Mouse (Mus musculus) stomach, postnatal 0 days (tissue): ENCODE results near the gene Abca2. TPM values are rescaled to one million over a fixed set of nuclear protein-coding genes. Genes with fewer than 3 reads are reported as not detected.

Experiments used
- ATAC-seq: fragments of 200-750 bp; cut with Nextera tagmentation; 2 replicates; pipeline ENCODE4 v1.8.0; 2017; ENCODE audit not compliant: low FRiP score, low TSS enrichment
- DNase-seq: peaks from one replicate; pipeline ENCODE4 v3.0.0-alpha.2; 2016; ENCODE audit warnings: low spot score
- H3K27ac ChIP-seq: fragments of 300-500 bp; sonication (generic); replicated peaks from 2 replicates; pipeline ENCODE4 v1.5.1; 2014; ENCODE audit warnings: mild to moderate bottlenecking, control low read depth
- H3K27me3 ChIP-seq: fragments of 300-500 bp; sonication (generic); 2 replicates; pipeline ENCODE4 v1.6.1; 2014; ENCODE audit warnings: low read length; ENCODE audit not compliant: control insufficient read depth, insufficient read depth
- H3K36me3 ChIP-seq: fragments of 300-500 bp; sonication (generic); 2 replicates; pipeline ENCODE4 v1.6.1; 2014; ENCODE audit warnings: low read length, mixed read lengths; ENCODE audit not compliant: control insufficient read depth, insufficient read depth
- H3K4me1 ChIP-seq: fragments of 300-500 bp; sonication (generic); replicated peaks from 2 replicates; pipeline ENCODE4 v1.6.1; 2014; ENCODE audit warnings: antibody characterized with exemption; ENCODE audit not compliant: control insufficient read depth, insufficient read depth
- H3K4me2 ChIP-seq: fragments of 300-500 bp; sonication (generic); replicated peaks from 2 replicates; pipeline ENCODE4 v1.6.1; 2014; ENCODE audit warnings: low read depth, mild to moderate bottlenecking, control low read depth, moderate library complexity
- H3K4me3 ChIP-seq: fragments of 300-500 bp; sonication (generic); 2 replicates; pipeline ENCODE4 v1.5.1; 2014; ENCODE audit warnings: low read depth, low read length, control low read depth
- H3K9ac ChIP-seq: fragments of 300-500 bp; sonication (generic); 2 replicates; pipeline ENCODE4 v1.6.1; 2014; ENCODE audit warnings: mild to moderate bottlenecking, low read length, control low read depth, mixed read lengths
- H3K9me3 ChIP-seq: fragments of 300-500 bp; sonication (generic); 2 replicates; pipeline ENCODE4 v1.6.1; 2016; ENCODE audit warnings: low read length; ENCODE audit not compliant: control insufficient read depth
- CTCF ChIP-seq: IDR thresholded peaks from 2 replicates; pipeline ENCODE4 v1.5.1; 2016; ENCODE audit warnings: antibody characterized with exemption, low read depth, mild to moderate bottlenecking, moderate library complexity
- EP300 ChIP-seq: optimal IDR thresholded peaks from 2 replicates; pipeline ENCODE3; 2016; ENCODE audit warnings: antibody characterized with exemption
- WGBS: fragments of 180-500 bp; shearing (Covaris S2); extraction: QIAGEN DNeasy Blood & Tissue Kit; methylation state at CpG from one replicate; pipeline ENCODE4 v1.1.7; 2014; 5-methylcytosine and 5-hydroxymethylcytosine counted together
- microRNA-seq: library from miRNA; unstranded; fragments of <30 nt; microRNA quantifications from one replicate; pipeline ENCODE4, GENCODE M21; 2016
- polyA plus RNA-seq: library from polyadenylated mRNA; unstranded; fragments of >200 nt; fragmentation: Nextera tagmentation; extraction: Ambion mirVana; gene quantifications from 2 replicates; pipeline ENCODE4 v1.2.1, GENCODE M21; 2015

Abca2 gene
- polyA plus RNA-seq, 1 experiment from 2014 or later = 1.7 TPM

DNA sequence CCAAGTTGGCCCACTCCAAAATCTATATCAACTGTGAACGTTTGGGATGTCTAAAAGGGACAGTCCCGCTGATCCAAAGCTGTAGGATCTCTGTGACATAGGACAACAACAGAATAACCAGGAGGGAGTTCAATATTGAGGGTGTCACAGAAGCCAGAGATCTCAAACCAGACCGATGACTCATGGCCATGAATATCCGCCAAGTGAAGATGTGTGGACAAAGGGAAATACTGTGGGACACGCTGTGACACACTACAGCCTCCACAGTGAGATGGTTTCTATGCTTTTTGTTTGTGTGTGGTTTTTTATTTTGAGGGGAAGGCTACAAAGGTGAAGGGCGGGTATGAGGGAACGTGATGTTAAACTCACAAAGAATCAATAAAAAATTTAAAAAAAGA, 60.2 kb downstream of the Abca2 start:
- Histone ChIP-seq H3K27me3 (no peaks in the 10 kb centered on the region), H3K4me3 (no peak overlapping the region), H3K36me3 (no peaks in the 10 kb centered on the region), H3K9me3 (no peaks in the 10 kb centered on the region), H3K9ac (no peak overlapping the region), H3K27ac (peak overlapping the region; percentile 65; the same call in 1 of the 2 replicates), H3K4me2 (no peak overlapping the region), H3K4me1 (no peaks in the 10 kb centered on the region)
- WGBS = 62% methylated on average over 7 of the region's 7 CpGs
- DNase-seq (no peak), ATAC-seq (no peak)
- TF ChIP-seq EP300 = no peak
- TF ChIP-seq CTCF = no peak

DNA sequence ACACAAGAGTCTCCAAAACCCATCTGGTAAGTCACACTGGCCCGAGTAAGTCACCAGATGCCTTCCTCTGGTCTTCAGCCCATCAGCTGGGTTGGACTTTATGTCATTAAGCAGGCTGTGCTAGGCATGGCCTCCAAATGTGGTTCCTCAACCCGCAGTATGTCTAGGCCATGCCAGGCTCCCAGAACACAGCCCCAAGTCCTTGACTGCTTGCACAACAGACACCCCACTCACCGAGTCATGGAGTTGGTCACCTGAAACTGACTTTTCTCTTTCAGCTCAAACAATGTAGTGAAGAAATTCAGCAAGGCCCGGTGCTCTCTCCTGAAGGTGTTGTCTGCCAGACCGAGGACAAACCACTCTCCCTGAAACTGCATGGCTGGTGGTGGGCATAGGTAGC, 64.5 kb downstream of the Abca2 start:
- ATAC-seq = no peak
- no peak overlapping the region for H3K27ac ChIP-seq
- no peak overlapping the region for H3K4me2 ChIP-seq
- no peak overlapping the region for H3K4me3 ChIP-seq
- H3K9ac ChIP-seq = no peak overlapping the region
- 82% methylated on average over 5 of the region's 5 CpGs for WGBS
- no peaks in the 10 kb centered on the region for H3K27me3 ChIP-seq
- no peak for DNase-seq
- H3K4me1 ChIP-seq = no peaks in the 10 kb centered on the region
- TF ChIP-seq CTCF = no peak
- no peak for TF ChIP-seq EP300
- H3K36me3 ChIP-seq = no peaks in the 10 kb centered on the region
- no peaks in the 10 kb centered on the region for H3K9me3 ChIP-seq

DNA sequence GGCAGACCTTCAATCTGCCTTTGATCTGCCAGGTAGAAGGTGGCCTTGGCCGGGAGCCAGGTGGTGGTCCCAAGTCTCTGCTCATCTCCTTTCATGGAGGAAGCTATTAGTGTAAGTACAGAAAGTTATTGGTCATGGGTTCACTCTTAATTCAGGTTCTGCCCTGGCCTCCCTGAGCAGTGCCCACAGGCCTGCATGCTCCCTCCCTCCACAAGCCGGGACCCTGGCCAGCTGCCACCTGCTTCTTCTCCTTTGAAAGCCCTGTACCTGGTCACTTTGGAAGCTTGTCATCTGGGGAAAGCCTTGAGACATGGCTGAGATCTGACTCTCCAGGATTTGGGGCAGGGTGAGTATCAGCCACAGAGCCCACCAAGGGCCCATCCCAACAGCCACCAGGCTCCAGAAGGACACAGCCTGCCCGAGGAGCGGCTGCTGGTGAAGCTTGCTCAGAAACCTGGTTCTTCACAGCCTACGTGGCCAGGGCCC, 65.0 kb downstream of the Abca2 start, which contains the start of gene Lcn12:
TSS of gene Lcn12 (minus strand) at position 436 of the 486 bp plus-strand sequence.
- H3K4me3 ChIP-seq = no peak within 1 kb of the TSS
- H3K27me3 ChIP-seq = no peaks in the 10 kb centered on the region
- no peaks in the 10 kb centered on the region for H3K36me3 ChIP-seq
- TF ChIP-seq EP300 = no peak
- TF ChIP-seq CTCF = no peak
- no peaks in the 10 kb centered on the region for H3K9me3 ChIP-seq
- H3K4me1 ChIP-seq = no peaks in the 10 kb centered on the region
- DNase-seq (no peak), ATAC-seq (no peak)
- no peak within 1 kb of the TSS for H3K9ac ChIP-seq
- H3K4me2 ChIP-seq = no peak within 1 kb of the TSS
- no peak within 1 kb of the TSS for H3K27ac ChIP-seq
- WGBS = 78% methylated on average over 5 of the region's 5 CpGs

DNA sequence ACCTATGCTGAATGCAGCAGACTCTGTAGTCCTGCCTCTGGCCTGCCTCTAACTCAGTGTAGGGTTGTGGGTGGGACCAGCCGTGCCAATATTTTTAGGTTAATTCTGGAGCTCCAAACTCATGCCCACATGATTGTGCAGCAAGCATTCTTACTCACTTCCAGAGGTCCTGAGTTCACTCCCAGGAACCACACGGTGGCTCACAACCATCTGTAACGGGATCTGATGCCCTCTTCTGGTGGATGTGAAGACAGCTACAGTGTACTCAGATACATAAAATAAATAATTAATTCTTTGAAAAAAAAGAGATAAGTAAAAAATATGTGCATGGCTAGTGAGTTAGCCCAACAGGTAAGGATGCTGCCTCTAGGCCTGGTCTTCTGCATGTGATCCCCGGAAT, 68.0 kb downstream of the Abca2 start:
- DNase-seq (no peak), ATAC-seq (no peak)
- Histone ChIP-seq H3K9ac (no peak overlapping the region), H3K4me2 (no peak overlapping the region), H3K4me1 (0 out of 2 replicates have a peak, but pooled peaks cover 4% of the 10 kb centered on the region), H3K4me3 (no peak overlapping the region), H3K27ac (no peak overlapping the region), H3K36me3 (no peaks in the 10 kb centered on the region), H3K27me3 (no peaks in the 10 kb centered on the region), H3K9me3 (no peaks in the 10 kb centered on the region)
- TF ChIP-seq CTCF (peak; percentile 76), EP300 (no peak)
- 41% methylated on average over 4 of the region's 4 CpGs for WGBS

Small RNAs within 50 kb of the gene (microRNA-seq; reads per million reads assigned to microRNA genes)
- not detected for gene Mir3087

Other genes with a start within 250 kb of the Abca2 start
- gene Nrarp, start 247.9 kb upstream of the Abca2 start, polyA plus RNA-seq = 25.3 and 25.6 TPM in 2 replicates
- 13.1 and 13.7 TPM in 2 replicates for gene Tor4a, start 231.8 kb upstream of the Abca2 start, polyA plus RNA-seq
- 58.6 and 59.1 TPM in 2 replicates for gene Nelfb, start 217.2 kb upstream of the Abca2 start, polyA plus RNA-seq
- not detected in 2 replicates for gene Stpg3, start 214.1 kb upstream of the Abca2 start, polyA plus RNA-seq
- gene Fam166a, start 210.0 kb upstream of the Abca2 start, polyA plus RNA-seq = 0.92 TPM in 1 of 2 replicates, not detected in the other
- gene Tubb4b, start 204.0 kb upstream of the Abca2 start, polyA plus RNA-seq = 475 and 486 TPM in 2 replicates
- gene Slc34a3, start 194.3 kb upstream of the Abca2 start, polyA plus RNA-seq = 0.10 and 0.12 TPM in 2 replicates
- 0.51 and 0.91 TPM in 2 replicates for gene Rnf224, start 191.9 kb upstream of the Abca2 start, polyA plus RNA-seq
- 26.8 and 31.7 TPM in 2 replicates for gene Rnf208, start 186.4 kb upstream of the Abca2 start, polyA plus RNA-seq
- 326 and 355 TPM in 2 replicates for gene Cysrt1, start 186.3 kb upstream of the Abca2 start, polyA plus RNA-seq
- gene AL732309.1, start 181.8 kb upstream of the Abca2 start, polyA plus RNA-seq = 12.8 and 16.6 TPM in 2 replicates
- 38.2 and 39.7 TPM in 2 replicates for gene Tmem203, start 173.3 kb upstream of the Abca2 start, polyA plus RNA-seq
- 17.4 and 20.3 TPM in 2 replicates for gene Tprn, start 166.1 kb upstream of the Abca2 start, polyA plus RNA-seq
- 149 and 162 TPM in 2 replicates for gene Ssna1, start 156.3 kb upstream of the Abca2 start, polyA plus RNA-seq
- 57.5 and 59.6 TPM in 2 replicates for gene Anapc2, start 156.2 kb upstream of the Abca2 start, polyA plus RNA-seq
- not detected in 2 replicates for gene Tmem210, start 140.6 kb upstream of the Abca2 start, polyA plus RNA-seq
- gene Lrrc26, start 138.8 kb upstream of the Abca2 start, polyA plus RNA-seq = 34.9 and 42.1 TPM in 2 replicates
- 1.3 TPM in 2 replicates for gene Grin1, start 109.5 kb upstream of the Abca2 start, polyA plus RNA-seq
- gene Man1b1, start 96.4 kb upstream of the Abca2 start, polyA plus RNA-seq = 29.2 and 29.9 TPM in 2 replicates
- 9.5 and 9.9 TPM in 2 replicates for gene Dpp7, start 72.3 kb upstream of the Abca2 start, polyA plus RNA-seq
- gene Uap1l1, start 63.0 kb upstream of the Abca2 start, polyA plus RNA-seq = 33.2 and 36.9 TPM in 2 replicates
- 14.1 and 16.6 TPM in 2 replicates for gene Sapcd2, start 56.4 kb upstream of the Abca2 start, polyA plus RNA-seq
- gene Entpd2, start 32.8 kb upstream of the Abca2 start, polyA plus RNA-seq = 21.2 and 23.3 TPM in 2 replicates
- 52.8 and 53.0 TPM in 2 replicates for gene Npdc1, start 29.4 kb upstream of the Abca2 start, polyA plus RNA-seq
- gene Fut7, start 5.4 kb upstream of the Abca2 start, polyA plus RNA-seq = 0.12 TPM in 1 of 2 replicates, not detected in the other
- gene Clic3, start 28.1 kb downstream of the Abca2 start, polyA plus RNA-seq = 246 and 272 TPM in 2 replicates
- gene Paxx, start 32.4 kb downstream of the Abca2 start, polyA plus RNA-seq = 51.7 and 59.7 TPM in 2 replicates
- gene Ptgds, start 41.3 kb downstream of the Abca2 start, polyA plus RNA-seq = 4.7 and 5.2 TPM in 2 replicates
- not detected in 2 replicates for gene Lcn12, start 65.2 kb downstream of the Abca2 start, polyA plus RNA-seq
- 39.3 and 47.5 TPM in 2 replicates for gene Fbxw5, start 72.0 kb downstream of the Abca2 start, polyA plus RNA-seq
- gene C8g, start 73.0 kb downstream of the Abca2 start, polyA plus RNA-seq = 2.8 and 3.8 TPM in 2 replicates
- 15.9 and 16.0 TPM in 2 replicates for gene Traf2, start 118.2 kb downstream of the Abca2 start, polyA plus RNA-seq
- 351 and 372 TPM in 2 replicates for gene Edf1, start 129.1 kb downstream of the Abca2 start, polyA plus RNA-seq
- gene Mamdc4, start 146.1 kb downstream of the Abca2 start, polyA plus RNA-seq = 0.34 and 0.55 TPM in 2 replicates
- gene Phpt1, start 146.5 kb downstream of the Abca2 start, polyA plus RNA-seq = 87.0 and 87.5 TPM in 2 replicates
- gene Ajm1, start 153.1 kb downstream of the Abca2 start, polyA plus RNA-seq = 0.29 and 0.52 TPM in 2 replicates
- gene Rabl6, start 179.8 kb downstream of the Abca2 start, polyA plus RNA-seq = 30.9 and 32.2 TPM in 2 replicates
- 0.21 and 0.34 TPM in 2 replicates for gene Ccdc183, start 189.0 kb downstream of the Abca2 start, polyA plus RNA-seq
- 32.4 and 33.3 TPM in 2 replicates for gene Tmem141, start 193.3 kb downstream of the Abca2 start, polyA plus RNA-seq
- gene Fcna, start 199.3 kb downstream of the Abca2 start, polyA plus RNA-seq = 3.5 and 3.8 TPM in 2 replicates
- gene Lcn8, start 224.4 kb downstream of the Abca2 start, polyA plus RNA-seq = 0.16 and 0.22 TPM in 2 replicates
- gene Lcn5, start 229.2 kb downstream of the Abca2 start, polyA plus RNA-seq = not detected in 2 replicates
- not detected in 2 replicates for gene Lcn6, start 248.1 kb downstream of the Abca2 start, polyA plus RNA-seq